Mouse (Mus musculus): ENCODE results near the gene Abhd14a.

- TF ChIP-seq TAL1 (IDR thresholded peaks at IDR 0.05; ENCODE audit: low read length) (no peak), GATA1 (IDR thresholded peaks at IDR 0.05; ENCODE audit: low read length) (no peak)
Measured at GRCm38 (mm10) chr9:106473753-106474105, 26.3 kb upstream of the Abhd14a start.

Data from erythroblast, embryonic 14.5 days (primary cell).